Mouse (Mus musculus) mouse embryonic stem cell (cell line): Measurements from ENCODE around the gene Gm10153.
"Not testable (repeated sequence)": the region's sequence is repeated elsewhere in the genome, so short reads cannot be mapped to it uniquely, and the experiment has no call there.

ENCODE experiments used
- in situ Hi-C, 2 experiments: fragments of 300-500 bp; cut with MboI; formaldehyde crosslinking; loops; 1 replicate in 1 of 2; 3 replicates in 1 of 2; pipeline ENCODE4 v1.14.3; 2019 to 2020; ENCODE audit warnings: low sequenced_read_pairs in 2 of 2, low pct_unique_long_range_greater_than_20kb in 1 of 2, mixed read lengths in 1 of 2; ENCODE audit not compliant: unreplicated experiment in 1 of 2

The Gm10153 gene

GRCm38 (mm10) chr7:142190289-142190688, at the start of gene Gm10153:
TSS of gene Gm10153 (minus strand) at chr7:142190389.
- in situ Hi-C loops = no loop called here

DNA sequence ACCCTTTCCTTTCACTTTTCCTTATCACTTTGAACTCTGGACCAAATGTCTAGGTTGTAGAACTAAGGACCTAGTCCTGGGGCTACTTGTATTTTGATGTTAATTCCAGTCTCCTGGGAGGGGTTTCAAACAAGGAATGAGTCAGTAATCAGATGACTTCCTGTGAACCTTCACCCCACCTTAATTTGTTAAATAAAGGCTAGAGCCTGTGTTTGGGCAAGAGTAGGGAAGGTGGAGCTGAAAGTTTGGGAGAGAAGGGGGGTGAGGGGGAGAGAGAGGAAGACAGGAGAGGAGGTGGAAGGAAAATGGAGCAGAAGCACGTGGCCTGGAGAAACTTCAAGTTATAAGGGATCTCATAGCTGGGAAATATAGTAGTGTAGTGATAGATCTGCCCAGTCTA, 41.4 kb upstream of the Gm10153 start:
- in situ Hi-C loops = no loop called here

GRCm38 (mm10) chr7:142229871-142230270, 39.7 kb upstream of the Gm10153 start, which contains the start of gene Krtap5-5:
TSS of gene Krtap5-5 (minus strand) at chr7:142229971.
- in situ Hi-C loops = not testable (repeated sequence)

DNA sequence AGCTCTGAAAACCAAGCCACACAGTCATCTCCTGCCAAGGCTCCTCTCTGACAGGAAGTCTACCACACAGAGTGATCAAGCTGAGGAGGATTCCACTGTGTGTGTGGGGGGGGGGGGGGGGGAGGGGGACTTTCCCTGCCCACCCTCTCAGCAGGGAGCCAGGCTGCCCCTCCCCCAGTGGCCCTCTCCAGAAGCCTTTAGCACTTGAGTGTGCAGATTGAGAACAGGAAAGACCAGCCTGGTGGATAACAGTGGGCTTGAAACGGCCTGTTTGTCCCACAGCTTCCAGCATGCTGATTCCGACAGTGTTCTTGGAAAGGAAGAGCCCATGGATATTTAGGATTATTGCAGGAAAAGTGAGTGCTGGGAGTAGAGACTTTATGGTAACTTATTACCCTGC, 34.3 kb upstream of the Gm10153 start:
- in situ Hi-C loops = loop anchor here in 1 of 2 experiments (25.0 kb wide), 1 partner anchor 1013 kb away; no protein-coding TSS in a partner anchor

DNA sequence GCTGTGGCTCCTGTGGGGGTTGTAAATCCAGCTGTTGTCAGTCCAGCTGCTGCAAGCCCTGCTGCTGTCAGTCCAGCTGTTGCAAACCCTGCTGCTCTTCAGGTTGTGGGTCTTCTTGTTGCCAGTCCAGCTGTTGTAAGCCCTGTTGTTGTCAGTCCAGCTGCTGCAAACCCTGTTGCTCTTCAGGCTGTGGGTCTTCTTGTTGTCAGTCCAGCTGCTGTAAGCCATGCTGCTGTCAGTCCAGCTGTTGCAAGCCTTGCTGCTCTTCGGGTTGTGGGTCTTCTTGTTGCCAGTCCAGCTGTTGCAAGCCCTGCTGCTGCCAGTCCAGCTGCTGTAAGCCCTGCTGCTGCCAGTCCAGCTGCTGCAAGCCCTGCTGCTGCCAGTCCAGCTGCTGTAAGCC, 21.9 kb upstream of the Gm10153 start:
- in situ Hi-C loops = loop anchor here in 1 of 2 experiments (25.0 kb wide), 1 partner anchor 1025 kb away; no protein-coding TSS in a partner anchor

GRCm38 (mm10) chr7:142211559-142211958, 21.4 kb upstream of the Gm10153 start, which contains the start of gene Gm7579:
TSS of gene Gm7579 (plus strand) at chr7:142211859.
- in situ Hi-C loops = loop anchor here in 1 of 2 experiments (25.0 kb wide), 1 partner anchor 1026 kb away; no protein-coding TSS in a partner anchor

- in situ Hi-C loops = loop anchor here in 1 of 2 experiments (25.0 kb wide), 1 partner anchor 1030 kb away; no protein-coding TSS in a partner anchor
Observed at GRCm38 (mm10) chr7:142206891-142207290, 16.7 kb upstream of the Gm10153 start.

DNA sequence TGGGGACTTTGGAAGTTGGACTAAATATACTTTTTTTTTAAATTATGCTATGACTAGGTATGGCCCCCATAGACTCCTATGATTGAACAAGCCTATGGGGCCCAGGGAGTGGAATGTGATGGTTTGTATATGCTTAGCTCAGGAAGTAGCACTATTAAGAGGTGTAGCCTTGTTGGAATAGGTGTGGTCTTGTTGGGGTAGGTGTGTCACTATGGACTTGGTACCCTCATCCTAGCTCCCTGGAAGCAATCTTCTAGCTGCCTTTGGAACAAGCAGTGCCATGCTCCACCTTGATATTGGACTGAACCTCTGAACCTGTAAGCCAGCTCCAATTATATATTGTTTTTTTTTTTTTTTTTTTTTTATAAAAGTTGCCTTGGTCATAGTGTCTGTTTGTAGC, 15.3 kb upstream of the Gm10153 start:
- in situ Hi-C loops = loop anchor here in 1 of 2 experiments (25.0 kb wide), 1 partner anchor 1032 kb away; no protein-coding TSS in a partner anchor

DNA sequence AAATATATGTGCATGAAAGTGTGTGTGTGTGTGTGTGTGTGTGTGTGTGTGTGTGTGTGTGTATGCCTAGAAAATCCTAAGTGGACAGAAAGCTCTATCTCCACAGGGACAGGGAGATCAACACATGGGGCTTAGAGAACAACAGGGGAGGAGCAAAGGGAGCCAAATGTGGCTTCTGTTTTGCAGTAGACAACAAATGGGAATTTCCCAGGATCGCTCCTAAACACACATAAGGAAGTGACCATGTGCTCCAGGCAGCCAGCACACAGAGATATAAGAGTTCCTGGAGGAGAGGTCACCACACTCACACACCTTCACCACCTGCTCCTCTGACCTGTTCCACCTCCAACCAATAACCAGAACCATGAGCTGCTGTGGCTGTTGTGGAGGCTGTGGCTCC, 10.9 kb upstream of the Gm10153 start, which contains the start of gene Krtap5-3:
TSS of gene Krtap5-3 (plus strand) at position 301 of the 400 bp plus-strand sequence.
- in situ Hi-C loops = loop anchor here in 1 of 2 experiments (25.0 kb wide), 1 partner anchor 1036 kb away; no protein-coding TSS in a partner anchor

GRCm38 (mm10) chr7:142198748-142199147, 8.6 kb upstream of the Gm10153 start:
- in situ Hi-C loops = no loop called here

DNA sequence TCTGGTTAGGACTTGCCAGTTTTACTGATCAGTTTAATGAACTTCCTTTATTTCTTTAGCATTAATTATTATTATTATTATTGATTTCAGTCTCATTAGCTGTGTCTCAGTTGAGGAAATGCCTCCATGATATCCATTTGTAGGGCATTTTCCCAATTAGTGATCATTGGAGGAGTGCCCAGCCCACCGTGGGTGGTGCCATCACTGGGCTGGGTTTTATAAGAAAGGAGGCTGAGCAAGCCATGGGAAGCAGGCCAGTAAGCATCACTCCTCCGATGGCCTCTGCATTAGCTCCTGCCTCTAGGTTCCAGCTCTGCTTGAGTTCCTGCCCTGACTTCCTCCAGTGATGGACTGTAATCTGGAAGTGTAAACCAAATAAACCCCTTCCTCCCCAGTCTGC, 2.0 kb downstream of the Gm10153 start:
- in situ Hi-C loops = no loop called here

DNA sequence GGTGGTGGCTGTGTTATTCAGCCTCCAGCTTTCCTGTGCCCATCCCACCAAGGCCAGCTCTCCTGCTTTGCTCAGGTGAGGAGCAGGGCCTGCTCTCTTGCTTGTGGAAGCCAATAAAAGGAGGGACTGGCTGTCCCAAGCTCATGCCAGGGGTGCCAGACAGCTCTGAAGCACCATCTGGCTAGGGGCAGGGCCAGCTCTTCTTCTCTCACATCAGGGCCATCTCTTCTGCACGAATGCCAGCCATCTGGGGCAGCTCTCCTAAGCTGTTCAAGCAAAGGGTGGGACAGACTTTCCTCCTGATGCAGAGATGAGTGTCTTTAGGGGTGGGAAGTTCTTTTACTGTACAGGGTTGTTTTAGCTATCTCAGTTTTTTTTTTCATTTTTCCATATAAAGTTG, 9.2 kb downstream of the Gm10153 start:
- in situ Hi-C loops = no loop called here

DNA sequence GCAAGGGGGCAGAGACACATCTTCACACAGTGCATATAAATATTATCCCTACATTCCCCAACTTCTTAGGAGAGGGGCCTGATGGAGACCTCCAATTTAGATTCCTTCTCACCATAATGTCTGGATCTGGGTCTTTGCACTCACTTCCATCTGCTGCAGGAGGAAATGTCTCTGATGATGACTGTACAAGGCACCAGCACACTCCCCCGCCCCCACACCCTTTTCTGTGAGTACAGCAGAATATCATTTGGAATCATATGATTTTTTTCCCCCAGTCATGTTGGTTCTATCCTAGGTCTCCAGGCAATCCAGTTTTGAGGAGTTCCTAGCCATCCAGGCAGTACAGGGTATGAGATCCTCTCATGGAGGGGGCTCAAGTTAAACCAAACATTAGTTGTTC, 11.5 kb downstream of the Gm10153 start:
- in situ Hi-C loops = no loop called here

GRCm38 (mm10) chr7:142175905-142176304, 14.3 kb downstream of the Gm10153 start, which contains the start of gene Krtap5-2:
TSS of gene Krtap5-2 (minus strand) at chr7:142176005.
- in situ Hi-C loops = not testable (repeated sequence)

DNA sequence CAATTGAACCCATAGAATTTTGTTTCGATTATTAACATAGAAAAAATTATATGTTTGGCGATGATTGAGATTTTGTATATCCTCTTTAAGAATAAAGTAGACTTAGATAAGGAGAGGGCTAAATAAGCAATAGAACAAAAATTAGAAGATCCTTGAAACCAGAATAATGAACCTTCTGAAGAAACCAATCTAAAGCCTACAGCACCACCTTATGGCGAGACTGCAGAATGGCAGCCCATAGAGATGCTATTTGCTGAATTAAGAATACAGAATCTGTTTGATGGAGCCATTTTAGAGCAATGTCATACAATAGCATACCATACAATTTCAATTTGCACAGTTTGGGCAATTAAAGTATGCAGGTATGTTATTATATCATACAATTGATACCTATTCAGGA, 20.4 kb downstream of the Gm10153 start:
- in situ Hi-C loops = no loop called here

DNA sequence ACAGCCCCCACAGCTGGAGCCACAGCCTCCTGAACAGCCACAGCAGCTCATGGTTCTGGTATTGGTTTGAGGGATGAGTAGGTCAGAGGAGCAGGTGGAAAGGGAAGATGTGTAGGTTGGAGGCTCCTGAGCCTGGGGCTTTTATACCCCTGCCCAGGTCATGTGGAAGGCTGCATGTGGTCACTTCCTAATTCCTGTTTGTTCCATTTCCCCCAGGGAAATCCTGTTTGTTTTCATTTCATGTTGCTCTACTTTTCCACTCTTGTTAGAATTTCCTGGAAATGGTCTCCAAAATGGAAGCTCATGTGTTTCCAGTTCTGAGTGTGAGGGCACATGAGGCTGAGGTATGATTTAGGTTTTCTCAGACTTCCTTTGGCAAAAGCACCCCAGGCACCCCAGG, 24.6 kb downstream of the Gm10153 start, which contains the start of gene Gm4553:
TSS of gene Gm4553 (minus strand) at position 101 of the 400 bp plus-strand sequence.
- in situ Hi-C loops = not testable (repeated sequence)

DNA sequence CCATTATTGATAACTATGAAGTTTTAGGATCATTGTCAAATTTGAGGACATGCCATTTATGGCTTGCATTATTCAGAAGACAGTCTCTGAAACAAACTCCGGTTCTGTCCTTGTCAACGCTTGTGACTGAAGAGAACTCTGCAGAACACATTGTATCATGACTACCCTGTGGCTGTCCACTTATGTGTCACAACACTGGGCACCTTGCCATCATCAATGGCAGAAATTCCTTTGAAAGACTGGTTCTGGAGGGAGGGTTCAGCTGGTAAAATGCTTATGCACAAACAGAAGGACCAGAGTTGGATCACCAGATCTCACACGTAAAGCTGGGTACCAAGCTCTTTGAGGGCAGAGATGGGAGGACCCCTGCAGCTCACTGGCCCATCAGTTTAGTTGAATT, 30.8 kb downstream of the Gm10153 start:
- in situ Hi-C loops = no loop called here

- in situ Hi-C loops = not testable (repeated sequence)
Observed at GRCm38 (mm10) chr7:142157013-142157412, 33.2 kb downstream of the Gm10153 start, which contains the start of gene Gm29735. TSS of gene Gm29735 (minus strand) at chr7:142157113.

- in situ Hi-C loops = no loop called here
Observed at GRCm38 (mm10) chr7:142155308-142155707, 34.9 kb downstream of the Gm10153 start.

DNA sequence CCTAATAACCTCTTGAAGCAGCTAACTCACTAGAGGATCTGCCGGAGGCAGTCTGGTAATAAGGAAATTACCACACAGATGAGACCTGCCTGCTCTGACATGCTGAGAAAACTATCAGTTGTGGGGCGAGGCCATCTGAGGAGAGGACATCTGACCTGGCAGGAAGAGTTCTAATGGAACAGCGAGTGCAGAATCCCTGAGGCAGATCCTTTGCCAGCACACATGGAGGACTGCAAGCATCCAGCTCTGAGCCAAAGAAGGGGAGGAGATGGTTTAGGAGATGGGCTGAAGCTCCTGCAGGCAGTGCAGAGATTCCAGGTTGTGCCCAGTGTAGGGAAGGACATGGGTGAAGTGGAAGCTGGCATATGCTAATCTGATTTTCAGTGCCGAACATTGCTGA, 38.0 kb downstream of the Gm10153 start:
- in situ Hi-C loops = no loop called here
